Mouse (Mus musculus) 3T3-L1 (cell line): Measurements from ENCODE around the gene Mllt11.
A peak's percentile ranks its signal among the peaks of the same experiment; 100 is the strongest.
"Not testable (repeated sequence)": the region's sequence is repeated elsewhere in the genome, so short reads cannot be mapped to it uniquely, and the experiment has no call there.

ENCODE experiments used
- DNase-seq: peaks from one replicate; pipeline ENCODE4 v3.0.0-alpha.2; 2015; ENCODE audit warnings: low read depth, low spot score

The Mllt11 gene

GRCm38 (mm10) chr3:95217255-95218134 lies 14.5 kb downstream of the Mllt11 start, which contains the start of gene Gabpb2:
Gabpb2 (minus strand) TSS chr3:95217916.
- peak; percentile 97 for DNase-seq

GRCm38 (mm10) chr3:95216655-95217254 lies 15.2 kb downstream of the Mllt11 start:
- DNase-seq = no peak

GRCm38 (mm10) chr3:95213609-95213975 lies 18.4 kb downstream of the Mllt11 start:
- DNase-seq = no peak

- DNase-seq = not testable (repeated sequence)
Measured at GRCm38 (mm10) chr3:95212889-95213608, 18.9 kb downstream of the Mllt11 start.

GRCm38 (mm10) chr3:95210585-95210984 lies 21.4 kb downstream of the Mllt11 start:
- no peak for DNase-seq

GRCm38 (mm10) chr3:95208286-95208685 lies 23.7 kb downstream of the Mllt11 start:
- no peak for DNase-seq

GRCm38 (mm10) chr3:95203880-95204279 lies 28.1 kb downstream of the Mllt11 start:
- DNase-seq = no peak

- DNase-seq = no peak
Measured at GRCm38 (mm10) chr3:95200562-95200961, 31.4 kb downstream of the Mllt11 start.

GRCm38 (mm10) chr3:95200132-95200531 lies 31.8 kb downstream of the Mllt11 start:
- DNase-seq = no peak

- DNase-seq = no peak
Measured at GRCm38 (mm10) chr3:95199101-95199500, 32.9 kb downstream of the Mllt11 start.

GRCm38 (mm10) chr3:95195772-95196171 lies 36.2 kb downstream of the Mllt11 start:
- DNase-seq = no peak

GRCm38 (mm10) chr3:95194721-95195135 lies 37.2 kb downstream of the Mllt11 start:
- DNase-seq = peak; percentile 94

- DNase-seq = no peak
Measured at GRCm38 (mm10) chr3:95186888-95187287, 45.1 kb downstream of the Mllt11 start.

GRCm38 (mm10) chr3:95186100-95186499 lies 45.9 kb downstream of the Mllt11 start:
- no peak for DNase-seq

GRCm38 (mm10) chr3:95184796-95185577 lies 47.0 kb downstream of the Mllt11 start:
- DNase-seq = no peak

- DNase-seq = no peak
Measured at GRCm38 (mm10) chr3:95181841-95182240, 50.1 kb downstream of the Mllt11 start.

- no peak for DNase-seq
Measured at GRCm38 (mm10) chr3:95179890-95180289, 52.1 kb downstream of the Mllt11 start.

GRCm38 (mm10) chr3:95178948-95179347 lies 53.0 kb downstream of the Mllt11 start:
- no peak for DNase-seq

- peak; percentile 63 for DNase-seq
Measured at GRCm38 (mm10) chr3:95177583-95177982, 54.4 kb downstream of the Mllt11 start.

GRCm38 (mm10) chr3:95176500-95176899 lies 55.5 kb downstream of the Mllt11 start:
- no peak for DNase-seq

GRCm38 (mm10) chr3:95174011-95174592 lies 57.9 kb downstream of the Mllt11 start:
- DNase-seq = no peak
